Mouse (Mus musculus) CH12.LX (cell line): ENCODE measurements around the gene Klhl3. TPM values are rescaled to one million over a fixed set of nuclear protein-coding genes. Genes with fewer than 3 reads are reported as not detected.

Source experiments
- DNase-seq: peaks from one replicate; pipeline ENCODE4 v3.0.0-alpha.2; 2013; ENCODE audit errors: extremely low read depth
- H3K27ac ChIP-seq: 2 replicates; pipeline ENCODE4 v1.5.1; 2012; ENCODE audit warnings: low read depth, mild to moderate bottlenecking, control low read depth, moderate library complexity; ENCODE audit not compliant: insufficient read depth
- H3K27me3 ChIP-seq: replicated peaks from 2 replicates; pipeline ENCODE3; 2012; ENCODE audit warnings: inconsistent platforms
- H3K36me3 ChIP-seq, 2 experiments: replicated peaks in 1 of 2; 2 replicates each; pipeline versions ENCODE3 to v1.6.1; 2012; ENCODE audit warnings: inconsistent platforms in 1 of 2, low read length in 1 of 2, mild to moderate bottlenecking in 1 of 2, mixed read lengths in 1 of 2, moderate library complexity in 1 of 2; ENCODE audit not compliant: control insufficient read depth in 1 of 2, insufficient read depth in 1 of 2
- H3K4me1 ChIP-seq, 2 experiments: 2 replicates each; pipeline ENCODE4 v1.6.1; 2012; ENCODE audit warnings: inconsistent platforms in 1 of 2, moderate library complexity in 1 of 2; ENCODE audit not compliant: insufficient read depth in 2 of 2, control insufficient read depth in 1 of 2
- H3K4me2 ChIP-seq: 2 replicates; pipeline ENCODE4 v1.6.1; 2012; ENCODE audit warnings: low read depth, mild to moderate bottlenecking, control low read depth; ENCODE audit not compliant: poor library complexity, insufficient read depth, severe bottlenecking
- H3K4me3 ChIP-seq, 3 experiments: fragments of 150-350 bp in 1 of 3; sonication (generic) in 1 of 3; replicated peaks in 1 of 3; 2 replicates each; pipeline versions ENCODE3 to v1.5.1; 2011 to 2012; ENCODE audit warnings: low read depth in 2 of 3, low read length in 2 of 3, mild to moderate bottlenecking in 2 of 3, moderate library complexity in 2 of 3, control low read depth in 1 of 3, improper control_type of control experiment in 1 of 3, inconsistent platforms in 1 of 3, mixed read lengths in 1 of 3; ENCODE audit not compliant: poor library complexity in 1 of 3
- H3K79me2 ChIP-seq: replicated peaks from 2 replicates; pipeline ENCODE4 v1.6.1; 2012; ENCODE audit warnings: mild to moderate bottlenecking, moderate library complexity; ENCODE audit not compliant: control insufficient read depth, poor library complexity, insufficient read depth, severe bottlenecking; ENCODE audit errors: extremely low read depth
- H3K9ac ChIP-seq: 2 replicates; pipeline ENCODE4 v1.6.1; 2012; ENCODE audit warnings: low read depth, mild to moderate bottlenecking, control low read depth, moderate library complexity; ENCODE audit not compliant: insufficient read depth
- H3K9me3 ChIP-seq: replicated peaks from 2 replicates; pipeline ENCODE3; 2012; ENCODE audit warnings: low read length, inconsistent platforms, mixed read lengths
- BHLHE40 ChIP-seq: IDR thresholded peaks from 2 replicates; pipeline ENCODE4 v1.6.1; 2011; ENCODE audit warnings: mild to moderate bottlenecking, low read depth, low read length, improper control_type of control experiment
- CTCF ChIP-seq, 2 experiments: IDR thresholded peaks in 1 of 2; conservative IDR thresholded peaks in 1 of 2; 2 replicates each; pipeline ENCODE4 v1.5.1; 2011 to 2012; ENCODE audit warnings: low read depth in 2 of 2, low read length in 2 of 2, improper control_type of control experiment in 1 of 2, inconsistent platforms in 1 of 2, mild to moderate bottlenecking in 1 of 2, moderate library complexity in 1 of 2
- ELF1 ChIP-seq: IDR thresholded peaks from 2 replicates; pipeline ENCODE4 v1.6.1; 2014; ENCODE audit warnings: low read depth, mild to moderate bottlenecking, inconsistent platforms, low read length, improper control_type of control experiment
- EP300 ChIP-seq: IDR thresholded peaks from 2 replicates; pipeline ENCODE4 v1.6.1; 2011; ENCODE audit warnings: low read length, improper control_type of control experiment
- ETS1 ChIP-seq: conservative IDR thresholded peaks from 2 replicates; pipeline ENCODE4 v1.6.1; 2012; ENCODE audit warnings: low read depth, mild to moderate bottlenecking, inconsistent platforms, low read length, improper control_type of control experiment, moderate library complexity
- JUN ChIP-seq: IDR thresholded peaks from 2 replicates; pipeline ENCODE4 v1.6.1; 2011; ENCODE audit warnings: low read depth, mild to moderate bottlenecking, low read length, improper control_type of control experiment, moderate library complexity; ENCODE audit not compliant: insufficient read depth
- JUND ChIP-seq: conservative IDR thresholded peaks from 2 replicates; pipeline ENCODE4 v1.6.1; 2011; ENCODE audit warnings: low read depth, low read length, improper control_type of control experiment
- MAFK ChIP-seq: IDR thresholded peaks from 2 replicates; pipeline ENCODE4 v1.6.1; 2011; ENCODE audit warnings: low read length, improper control_type of control experiment; ENCODE audit not compliant: insufficient replicate concordance
- MAX ChIP-seq: IDR thresholded peaks from 2 replicates; pipeline ENCODE4 v1.6.1; 2011; ENCODE audit warnings: low read length, improper control_type of control experiment
- MEF2A ChIP-seq: IDR thresholded peaks from 2 replicates; pipeline ENCODE4 v1.6.1; 2014; ENCODE audit warnings: low read depth, mild to moderate bottlenecking, inconsistent platforms, low read length, improper control_type of control experiment, borderline replicate concordance
- MYC ChIP-seq: IDR thresholded peaks from 2 replicates; pipeline ENCODE4 v1.6.1; 2011; ENCODE audit warnings: low read depth, mild to moderate bottlenecking, improper control_type of control experiment, low read length
- NELFE ChIP-seq: IDR thresholded peaks from 2 replicates; pipeline ENCODE4 v1.6.1; 2011; ENCODE audit warnings: low read depth, low read length, improper control_type of control experiment
- NRF1 ChIP-seq: IDR thresholded peaks from 2 replicates; pipeline ENCODE4 v1.6.1; 2014; ENCODE audit warnings: low read depth, mild to moderate bottlenecking, inconsistent platforms, low read length, improper control_type of control experiment, moderate library complexity
- POLR2A ChIP-seq: IDR thresholded peaks from 2 replicates; pipeline ENCODE4 v1.6.1; 2011; ENCODE audit warnings: low read depth, mild to moderate bottlenecking, improper control_type of control experiment, low read length
- POLR2AphosphoS2 ChIP-seq: IDR thresholded peaks from 2 replicates; pipeline ENCODE4 v1.6.1; 2011; ENCODE audit warnings: low read depth, low read length, improper control_type of control experiment
- RAD21 ChIP-seq: IDR thresholded peaks from 2 replicates; pipeline ENCODE4 v1.6.1; 2011; ENCODE audit warnings: low read depth, mild to moderate bottlenecking, low read length, improper control_type of control experiment, moderate library complexity
- SIN3A ChIP-seq: IDR thresholded peaks from 2 replicates; pipeline ENCODE4 v1.6.1; 2012; ENCODE audit warnings: low read length, improper control_type of control experiment, inconsistent platforms
- TBP ChIP-seq: conservative IDR thresholded peaks from 2 replicates; pipeline ENCODE4 v1.6.1; 2011; ENCODE audit warnings: low read depth, low read length, improper control_type of control experiment
- USF2 ChIP-seq: conservative IDR thresholded peaks from 2 replicates; pipeline ENCODE4 v1.6.1; 2011; ENCODE audit warnings: low read depth, low read length, improper control_type of control experiment
- ZC3H11A ChIP-seq: IDR thresholded peaks from 2 replicates; pipeline ENCODE4 v1.6.1; 2012; ENCODE audit warnings: low read depth, mild to moderate bottlenecking, inconsistent platforms, low read length, improper control_type of control experiment
- ZKSCAN1 ChIP-seq: IDR thresholded peaks from 2 replicates; pipeline ENCODE4 v1.6.1; 2012; ENCODE audit warnings: low read depth, inconsistent platforms, low read length, improper control_type of control experiment, borderline replicate concordance
- ZNF384 ChIP-seq: IDR thresholded peaks from 2 replicates; pipeline ENCODE4 v1.6.1; 2012; ENCODE audit warnings: low read depth, low read length, improper control_type of control experiment, inconsistent platforms
- dilution Hi-C: fragments of 300-500 bp; cut with MboI; formaldehyde crosslinking; loops from 2 replicates; pipeline ENCODE4 v1.14.3; 2020; ENCODE audit warnings: low sequenced_read_pairs; ENCODE audit not compliant: extremely low pct_unique_long_range_greater_than_20kb, extremely low pct_ligation_motif_present
- in situ Hi-C: fragments of 300-500 bp; cut with MboI; formaldehyde crosslinking; loops from 3 replicates; pipeline ENCODE4 v1.14.3; 2019; ENCODE audit warnings: low sequenced_read_pairs, low pct_ligation_motif_present, low pct_unique_long_range_greater_than_20kb, mixed read lengths
- polyA plus RNA-seq: library from polyadenylated mRNA; unstranded; fragments of >175 nt; gene quantifications from 2 replicates; pipeline ENCODE4 v1.2.1, GENCODE M21; 2012; ENCODE audit warnings: low read depth; ENCODE audit not compliant: insufficient read length
- total RNA-seq, 2 experiments: library from RNA; depleted of rRNA; stranded (reverse); fragments of 300-350 nt in 1 of 2; fragments of >200 nt in 1 of 2; gene quantifications; 2 replicates each; pipeline ENCODE4 v1.2.3; 2012 to 2014

The Klhl3 gene
- total and polyA plus RNA-seq, 3 experiments, result not detected

- in situ Hi-C loops, result no loop called here
- H3K4me3 ChIP-seq, result no peak overlapping the region
Measured at GRCm38 (mm10) chr13:58048076-58048475, 65.3 kb downstream of the Klhl3 start.

GRCm38 (mm10) chr13:58046178-58046577, 67.2 kb downstream of the Klhl3 start:
- peaks cover 11% of the 10 kb centered on the region for H3K27me3 ChIP-seq
- no peak overlapping the region for H3K9ac ChIP-seq
- dilution Hi-C loops (no loop called here), in situ Hi-C loops (no loop called here)
- H3K4me1 ChIP-seq, result no peaks in the 10 kb centered on the region
- no peaks in the 10 kb centered on the region for H3K79me2 ChIP-seq
- H3K27ac ChIP-seq, result no peak overlapping the region
- TF ChIP-seq ZC3H11A (no peak), USF2 (no peak), POLR2A (no peak), RAD21 (no peak), ETS1 (no peak), MAX (no peak), JUN (no peak), ZNF384 (no peak), BHLHE40 (no peak), SIN3A (no peak), ELF1 (no peak), EP300 (no peak), NELFE (no peak), ZKSCAN1 (no peak), MYC (no peak), POLR2AphosphoS2 (no peak)
- no peaks in the 10 kb centered on the region for H3K36me3 ChIP-seq
- no peak overlapping the region for H3K4me3 ChIP-seq
- H3K9me3 ChIP-seq, result peaks cover 48% of the 10 kb centered on the region
- no peak for DNase-seq
- no peak overlapping the region for H3K4me2 ChIP-seq

More at GRCm38 (mm10) chr13:58048076-58048475, 65.3 kb downstream of the Klhl3 start:
- dilution Hi-C loops, result no loop called here
- Histone ChIP-seq H3K4me1 (no peaks in the 10 kb centered on the region), H3K27me3 (peaks cover 9% of the 10 kb centered on the region), H3K4me2 (no peak overlapping the region), H3K36me3 (no peaks in the 10 kb centered on the region), H3K27ac (no peak overlapping the region), H3K79me2 (no peaks in the 10 kb centered on the region), H3K9me3 (peaks cover 55% of the 10 kb centered on the region), H3K9ac (no peak overlapping the region)
- DNase-seq, result no peak
- TF ChIP-seq JUND (no peak), POLR2A (no peak), MEF2A (no peak), TBP (no peak), NRF1 (no peak), RAD21 (no peak), CTCF (conservative IDR thresholded peaks at IDR 0.05 in 1 of 2, IDR thresholded peaks at IDR 0.05 in 1 of 2; ENCODE audit: low read depth in 2 of 2, low read length in 2 of 2) (peak in 1 of 2 experiments; percentile 6; a peak in 2 of 4 replicates), MAFK (no peak)
